Mouse (Mus musculus) frontal cortex, postnatal 25 days (tissue): ENCODE data around the gene Zfp827.
A peak's percentile ranks its signal among the peaks of the same experiment; 100 is the strongest.

Source experiments
- DNase-seq, 2 experiments: peaks; one replicate each; pipeline ENCODE4 v3.0.0; 2022; ENCODE audit warnings: low spot score in 2 of 2

Zfp827 gene

DNA sequence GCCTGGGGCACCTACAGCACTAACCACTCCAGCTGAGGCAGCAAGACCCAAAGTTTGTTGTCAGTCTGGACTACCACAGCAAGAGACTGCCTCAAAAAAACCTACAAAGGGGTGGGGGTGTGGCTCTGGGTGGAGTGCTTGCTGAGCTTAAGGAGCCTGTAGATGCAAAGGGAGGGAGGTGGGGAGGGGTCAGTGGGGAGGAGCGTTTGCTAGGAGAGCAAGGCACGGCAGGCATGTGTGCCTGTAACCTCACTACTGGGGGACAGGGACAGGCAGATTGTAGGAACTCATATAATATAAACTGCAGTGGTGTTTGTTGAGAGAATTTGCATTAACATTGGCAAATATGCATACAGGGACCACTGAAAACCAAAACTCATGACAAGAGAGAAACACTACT lies 130.1 kb downstream of the Zfp827 start:
- DNase-seq = no peak

DNA sequence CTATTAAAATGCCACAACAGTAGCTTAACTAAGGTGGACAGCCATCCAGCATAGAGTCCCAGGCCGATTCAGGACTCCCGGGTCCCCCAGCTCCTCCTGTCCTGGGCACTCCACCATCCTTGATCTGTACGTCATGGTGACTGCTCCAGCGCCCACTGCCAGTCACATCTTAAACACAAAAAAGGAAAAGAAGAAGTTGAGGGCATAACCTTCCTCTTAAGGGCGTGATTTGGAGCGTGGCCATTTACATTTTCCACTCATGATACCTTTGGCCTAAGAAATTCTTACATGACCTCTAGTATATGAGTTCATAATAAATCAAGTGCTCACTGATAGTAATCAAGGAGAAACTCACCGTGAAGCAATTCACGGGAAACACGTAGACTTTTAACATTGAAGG lies 131.2 kb downstream of the Zfp827 start:
- DNase-seq = no peak

GRCm38 (mm10) chr8:79160302-79160701 lies 132.1 kb downstream of the Zfp827 start:
- DNase-seq = no peak

DNA sequence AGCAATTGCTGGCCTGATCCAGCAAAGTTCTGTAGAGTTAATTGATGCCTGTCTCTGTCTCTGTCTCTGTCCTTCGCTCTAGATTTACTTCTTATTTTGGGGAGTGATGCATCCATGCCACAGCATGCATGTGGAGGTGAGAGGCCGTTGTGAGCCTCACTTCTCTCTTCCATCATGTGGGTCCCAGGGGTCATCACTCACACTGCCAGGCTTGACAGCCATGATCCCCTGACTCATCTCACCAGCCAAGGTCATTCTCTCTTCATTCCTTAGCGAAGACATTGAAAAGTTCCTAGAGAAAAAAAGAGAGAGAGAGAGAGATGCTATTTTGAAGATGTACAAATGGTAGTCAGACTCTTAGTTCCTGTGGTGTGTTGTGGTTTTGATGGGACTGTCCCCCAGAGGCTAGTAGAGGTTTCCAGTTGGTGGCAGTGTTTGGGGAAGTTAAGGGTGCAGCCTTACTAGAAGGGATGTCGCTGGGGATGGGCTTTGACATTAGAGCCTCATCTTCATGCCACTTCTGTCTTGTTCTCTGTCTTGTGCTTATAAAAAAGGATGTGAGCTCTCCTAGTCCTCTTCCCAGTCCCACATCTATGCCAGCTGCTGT lies 133.0 kb downstream of the Zfp827 start:
- DNase-seq = no peak

GRCm38 (mm10) chr8:79162533-79163308 lies 134.5 kb downstream of the Zfp827 start:
- peak in 1 of 2 experiments; percentile 22 for DNase-seq

- DNase-seq = no peak
Measured at GRCm38 (mm10) chr8:79164336-79164735, 136.1 kb downstream of the Zfp827 start.

- DNase-seq = no peak
Measured at GRCm38 (mm10) chr8:79165276-79165675, 137.0 kb downstream of the Zfp827 start.

DNA sequence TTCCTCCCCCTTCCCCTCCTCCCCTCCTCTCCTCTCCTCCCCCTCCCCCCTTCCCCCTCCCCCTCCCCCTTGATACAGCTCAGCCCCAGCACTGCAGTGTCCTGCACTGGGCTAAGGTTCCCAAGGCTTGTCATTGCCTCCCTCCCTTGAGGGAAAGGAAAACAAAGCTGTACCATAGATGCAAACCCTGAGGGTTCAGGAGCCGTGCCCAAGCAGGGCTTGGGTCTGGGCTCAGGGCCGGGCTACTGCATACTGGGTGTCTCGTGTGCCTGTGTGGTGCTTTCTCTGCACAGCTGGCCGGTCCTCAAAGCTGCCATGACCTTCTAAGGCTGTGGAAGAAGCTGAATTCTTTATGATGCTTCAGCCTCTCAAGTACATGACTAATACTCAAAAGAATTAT lies 145.4 kb downstream of the Zfp827 start:
- no peak for DNase-seq

DNA sequence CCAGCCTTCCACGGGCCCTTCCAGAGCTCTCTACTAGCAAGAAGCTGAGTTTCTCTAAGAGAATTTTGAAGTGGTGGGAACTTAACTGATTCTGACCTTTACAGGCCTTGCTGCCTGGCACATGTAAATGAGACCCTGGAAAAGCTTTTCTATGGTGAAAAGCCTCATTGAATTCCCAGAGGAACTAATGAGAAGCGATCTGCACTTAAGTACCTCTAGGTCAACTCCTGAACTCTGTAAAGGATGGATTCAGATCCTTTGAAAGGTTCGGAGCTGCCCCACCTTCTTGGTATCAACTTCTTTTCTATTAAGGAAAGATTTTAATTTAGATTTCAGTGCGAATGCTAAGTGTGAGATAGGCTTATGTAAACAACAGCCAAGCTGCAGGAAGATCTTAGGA lies 147.8 kb downstream of the Zfp827 start:
- no peak for DNase-seq

DNA sequence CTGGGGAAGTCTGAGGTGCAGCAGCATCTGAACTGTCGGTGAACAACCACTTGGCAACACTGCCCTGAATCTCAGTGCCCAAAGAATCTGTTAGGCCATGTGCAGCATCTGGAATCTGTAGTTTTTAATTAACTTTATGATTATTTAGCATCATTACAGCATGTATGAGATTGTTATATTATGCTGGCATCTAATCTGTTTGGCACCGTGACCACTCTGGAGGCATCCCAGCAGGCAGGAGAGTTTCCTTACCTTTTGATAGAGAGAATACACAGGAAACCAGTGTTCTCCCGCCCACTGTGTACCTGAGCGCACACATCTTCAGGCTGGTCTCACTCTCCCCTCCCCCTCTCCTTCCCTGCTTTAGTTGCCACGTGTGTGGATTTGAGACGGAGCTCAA lies 151.4 kb downstream of the Zfp827 start:
- no peak for DNase-seq

DNA sequence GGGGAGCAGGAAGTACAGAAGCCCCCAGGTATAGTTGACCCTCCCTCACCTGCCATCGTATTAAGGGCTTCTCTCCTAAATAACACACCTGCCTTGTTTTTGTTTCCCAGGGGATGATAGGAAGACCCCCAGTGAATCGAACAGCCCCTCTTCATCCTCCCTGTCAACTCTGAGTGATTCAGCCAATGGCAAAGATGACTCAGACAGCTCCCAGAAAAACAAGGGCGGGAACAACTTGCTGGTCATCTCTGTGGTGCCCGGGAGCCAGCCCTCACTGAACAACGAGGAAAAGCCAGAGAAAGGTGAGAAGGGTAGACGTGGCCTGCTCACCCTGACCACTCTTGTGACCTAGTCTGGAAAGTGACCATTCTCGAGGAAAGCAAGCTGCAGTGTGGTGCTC lies 157.3 kb downstream of the Zfp827 start:
- no peak for DNase-seq

GRCm38 (mm10) chr8:79190071-79190470 lies 161.8 kb downstream of the Zfp827 start:
- no peak for DNase-seq

DNA sequence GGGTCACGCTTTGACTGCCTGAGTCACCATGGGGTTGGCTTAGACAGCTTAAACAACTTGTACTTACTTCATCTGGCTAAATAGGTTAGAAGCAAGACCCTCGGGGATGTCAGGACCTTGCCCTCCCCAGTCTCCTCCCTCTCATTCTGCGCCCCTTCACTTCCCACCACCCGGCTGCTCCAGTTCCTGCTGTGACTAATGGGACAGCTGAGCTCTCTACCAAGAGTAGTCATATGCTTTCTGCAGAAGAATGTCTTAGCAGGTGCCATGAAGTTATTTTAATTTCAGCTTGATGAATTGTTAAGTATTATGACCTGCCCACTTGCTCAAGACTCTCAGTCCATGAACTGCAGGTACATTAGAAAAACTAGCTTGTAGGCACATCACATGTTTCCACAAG lies 168.2 kb downstream of the Zfp827 start:
- DNase-seq = no peak

DNA sequence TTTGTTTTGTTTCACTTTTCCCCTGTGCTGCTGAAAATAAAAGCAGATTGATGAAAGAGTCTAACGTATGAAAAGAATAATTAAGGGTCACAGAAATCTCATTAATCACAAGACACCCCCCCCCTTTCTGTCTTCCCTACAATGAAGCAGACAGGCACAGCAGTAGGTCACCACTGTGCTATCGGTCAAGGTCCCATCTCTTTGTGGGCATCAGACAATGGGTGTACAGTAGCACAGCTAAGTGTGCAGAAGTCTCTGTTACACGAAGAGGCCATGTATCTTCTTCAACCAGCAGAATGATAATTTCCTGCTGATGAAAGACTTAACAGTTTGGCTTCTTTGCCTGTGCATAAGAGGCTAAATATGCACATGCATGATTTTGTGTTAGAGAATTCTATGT lies 170.4 kb downstream of the Zfp827 start:
- no peak for DNase-seq

GRCm38 (mm10) chr8:79201446-79202147 lies 173.4 kb downstream of the Zfp827 start:
- no peak for DNase-seq

GRCm38 (mm10) chr8:79206895-79207294 lies 178.7 kb downstream of the Zfp827 start:
- no peak for DNase-seq

- no peak for DNase-seq
Measured at GRCm38 (mm10) chr8:79208181-79208580, 179.9 kb downstream of the Zfp827 start.

- DNase-seq = no peak
Measured at GRCm38 (mm10) chr8:79208691-79209640, 180.7 kb downstream of the Zfp827 start.

- DNase-seq = no peak
Measured at GRCm38 (mm10) chr8:79209641-79210358, 181.6 kb downstream of the Zfp827 start.

DNA sequence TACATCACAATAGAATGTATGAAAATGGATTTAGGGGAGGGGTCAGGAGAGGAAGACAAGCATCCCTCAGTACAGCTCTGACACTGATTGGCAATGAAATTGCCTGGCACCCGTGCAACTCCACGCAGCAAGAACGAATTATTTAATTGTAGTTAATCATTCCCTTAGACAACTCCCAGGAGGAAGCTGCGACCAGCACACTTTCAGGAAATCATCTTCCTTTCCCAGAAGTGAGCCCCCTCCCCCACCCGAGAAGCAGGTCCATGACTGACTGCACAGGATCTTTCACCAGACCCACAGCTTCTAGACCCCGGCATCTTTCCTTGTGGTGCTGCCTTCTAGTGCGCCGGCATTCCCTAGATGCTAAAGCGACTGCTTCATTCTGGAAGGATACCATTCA lies 183.4 kb downstream of the Zfp827 start:
- no peak for DNase-seq

DNA sequence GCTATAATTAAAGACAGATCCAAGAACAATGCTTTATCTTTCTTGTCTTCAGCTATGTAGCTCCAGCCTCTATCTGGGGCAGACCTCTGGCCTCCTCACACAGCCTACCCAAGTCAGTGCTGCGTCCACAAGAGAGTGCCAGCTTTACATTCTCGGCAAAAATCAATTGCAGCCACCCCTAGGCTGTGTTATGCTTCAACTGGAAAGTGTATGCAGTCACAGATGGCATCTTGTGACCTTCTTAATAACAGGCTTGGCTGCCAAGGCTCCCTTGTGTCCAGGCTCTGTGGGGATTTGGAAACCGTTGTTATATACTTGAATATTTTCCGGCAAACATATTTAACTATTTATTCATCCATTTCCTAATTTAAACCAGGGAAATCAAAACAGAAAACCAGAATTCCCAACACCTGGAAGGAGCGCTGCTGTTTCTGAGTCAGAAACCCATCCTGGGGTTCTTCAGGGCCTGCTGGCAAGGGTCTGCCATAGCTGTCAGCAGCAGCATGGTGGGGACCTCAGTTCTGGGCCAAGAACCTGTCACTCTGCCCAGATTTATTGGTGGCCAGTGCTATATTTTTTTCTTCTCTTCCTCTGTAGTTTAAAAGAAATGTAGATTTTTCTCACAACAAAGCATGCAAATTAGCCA lies 194.0 kb downstream of the Zfp827 start:
- no peak for DNase-seq
